Mouse (Mus musculus): Measurements from ENCODE around the gene Setdb1.
A peak's percentile ranks its signal among the peaks of the same experiment; 100 is the strongest.
"Not testable (repeated sequence)": the region's sequence is repeated elsewhere in the genome, so short reads cannot be mapped to it uniquely, and the experiment has no call there.

The Setdb1 gene

GRCm38 (mm10) chr3:95356701-95357449, at the start of gene Setdb1:
Gene Setdb1 (minus strand): TSS chr3:95357202.
- peak; percentile 93 for DNase-seq (ENCODE audit: low spot score in 2 of 2)

DNA sequence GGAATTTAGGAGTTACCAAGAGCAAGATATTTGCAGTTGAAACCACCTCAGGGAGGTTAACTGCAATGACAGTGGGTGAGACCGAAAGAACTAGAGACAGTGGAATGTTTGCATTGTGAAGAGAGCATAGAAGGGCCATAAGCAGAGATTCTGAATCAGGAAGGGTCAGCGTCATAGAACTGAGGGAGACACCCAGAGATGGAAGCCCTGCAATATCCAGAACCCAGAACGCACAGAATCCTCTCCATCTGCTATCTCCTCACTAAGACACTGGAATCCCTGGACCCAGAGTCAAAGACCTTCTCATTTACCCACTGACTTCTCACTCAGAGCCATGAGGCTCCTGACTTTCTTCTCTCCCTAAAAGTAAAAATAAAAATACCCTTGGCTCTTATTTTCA, 45.7 kb upstream of the Setdb1 start, which contains the start of gene 4930558C23Rik:
Gene 4930558C23Rik, minus strand, starts transcription at position 101 of the 400 bp plus-strand sequence.
- DNase-seq (ENCODE audit: low spot score in 2 of 2) = no peak

DNA sequence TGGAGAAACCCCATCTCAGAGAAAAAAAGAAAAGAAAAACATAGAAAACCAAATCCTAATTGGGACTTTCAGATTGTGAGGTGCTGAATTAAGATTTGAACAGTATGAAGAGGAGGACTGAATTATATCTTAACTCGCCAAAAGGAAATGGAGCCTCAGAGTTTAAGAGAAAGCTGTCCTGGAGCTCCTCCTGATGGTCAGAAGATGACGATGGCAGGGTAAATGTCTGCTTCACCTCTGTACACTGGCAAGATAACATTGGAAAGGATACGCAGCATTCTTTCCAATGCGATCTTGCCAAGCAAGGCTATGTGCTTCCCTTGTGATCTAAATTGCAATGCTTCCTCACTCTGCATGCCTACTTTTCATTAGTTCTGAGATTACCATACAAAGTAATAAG, 37.4 kb upstream of the Setdb1 start:
- peak in 1 of 2 experiments; percentile 16 for DNase-seq (ENCODE audit: low spot score in 2 of 2)

- DNase-seq (ENCODE audit: low spot score in 2 of 2) = no peak
Observed at GRCm38 (mm10) chr3:95385401-95386075, 28.5 kb upstream of the Setdb1 start.

GRCm38 (mm10) chr3:95373208-95373607, 16.2 kb upstream of the Setdb1 start:
- no peak for DNase-seq (ENCODE audit: low spot score in 2 of 2)

DNA sequence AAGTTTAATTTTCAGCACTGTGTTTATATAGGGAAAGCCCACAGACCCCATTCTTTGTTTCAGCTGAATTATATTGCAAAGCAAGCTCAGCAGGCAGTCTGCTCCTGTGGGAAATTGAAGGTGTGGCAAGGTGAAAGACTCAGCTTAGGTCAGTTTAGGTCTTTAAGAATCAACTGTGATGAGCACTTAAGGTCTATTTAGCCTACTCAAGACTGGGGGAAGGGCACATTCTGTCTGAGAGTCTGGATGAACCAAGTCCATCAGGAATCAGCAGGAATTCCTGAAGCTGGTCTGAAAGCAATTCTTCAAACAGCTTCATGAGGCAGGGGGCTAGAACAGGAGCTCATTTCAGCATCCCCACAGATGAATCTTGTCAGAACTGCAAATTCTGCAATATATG, 13.1 kb upstream of the Setdb1 start:
- no peak for DNase-seq (ENCODE audit: low spot score in 2 of 2)

GRCm38 (mm10) chr3:95360276-95360675, 3.3 kb upstream of the Setdb1 start:
- DNase-seq (ENCODE audit: low spot score in 2 of 2) = not testable (repeated sequence)

DNA sequence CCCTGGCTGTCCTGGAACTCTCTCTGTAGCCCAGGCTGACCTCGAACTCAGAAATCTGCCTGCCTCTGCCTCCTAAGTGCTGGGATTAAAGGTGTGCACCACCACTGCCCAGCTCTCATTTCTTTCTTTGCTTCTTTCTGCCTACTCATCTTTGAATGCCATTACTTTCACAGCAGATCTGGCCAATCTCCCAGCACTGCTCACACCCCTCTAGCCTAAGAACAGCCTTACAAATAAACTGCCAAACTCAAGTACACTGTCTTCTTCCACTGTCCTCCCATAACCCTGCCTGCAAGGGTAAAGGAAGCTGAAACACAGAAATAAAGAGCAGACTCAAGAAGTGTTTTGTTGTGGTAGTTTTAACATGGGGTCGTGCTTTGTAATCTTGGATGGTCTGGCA, 744 bp upstream of the Setdb1 start:
- DNase-seq (ENCODE audit: low spot score in 2 of 2) = no peak

- DNase-seq (ENCODE audit: low spot score in 2 of 2) = not testable (repeated sequence)
Observed at GRCm38 (mm10) chr3:95355911-95356544, 974 bp downstream of the Setdb1 start.

DNA sequence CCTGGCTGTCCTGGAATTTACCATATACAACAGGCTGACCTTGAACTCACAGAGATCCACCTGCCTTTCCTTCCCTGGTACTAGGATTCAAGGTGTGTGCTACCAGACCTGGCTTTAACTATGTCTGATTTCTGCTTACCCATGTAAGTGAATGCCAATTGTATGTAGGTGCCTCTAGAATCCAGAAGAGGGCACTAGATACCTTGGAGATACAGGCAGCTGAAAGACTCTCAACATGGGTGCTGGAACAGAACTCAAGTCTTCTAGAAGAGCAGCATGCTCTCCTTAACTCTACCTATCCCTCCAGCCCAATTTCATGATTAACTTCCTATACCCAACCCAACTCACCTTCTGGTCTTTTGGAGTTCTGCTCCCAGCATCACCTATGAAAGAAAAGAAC, 7.5 kb downstream of the Setdb1 start:
- no peak for DNase-seq (ENCODE audit: low spot score in 2 of 2)

GRCm38 (mm10) chr3:95348343-95348742, 8.7 kb downstream of the Setdb1 start:
- not testable (repeated sequence) for DNase-seq (ENCODE audit: low spot score in 2 of 2)

GRCm38 (mm10) chr3:95346454-95346853, 10.5 kb downstream of the Setdb1 start:
- DNase-seq (ENCODE audit: low spot score in 2 of 2) = no peak

DNA sequence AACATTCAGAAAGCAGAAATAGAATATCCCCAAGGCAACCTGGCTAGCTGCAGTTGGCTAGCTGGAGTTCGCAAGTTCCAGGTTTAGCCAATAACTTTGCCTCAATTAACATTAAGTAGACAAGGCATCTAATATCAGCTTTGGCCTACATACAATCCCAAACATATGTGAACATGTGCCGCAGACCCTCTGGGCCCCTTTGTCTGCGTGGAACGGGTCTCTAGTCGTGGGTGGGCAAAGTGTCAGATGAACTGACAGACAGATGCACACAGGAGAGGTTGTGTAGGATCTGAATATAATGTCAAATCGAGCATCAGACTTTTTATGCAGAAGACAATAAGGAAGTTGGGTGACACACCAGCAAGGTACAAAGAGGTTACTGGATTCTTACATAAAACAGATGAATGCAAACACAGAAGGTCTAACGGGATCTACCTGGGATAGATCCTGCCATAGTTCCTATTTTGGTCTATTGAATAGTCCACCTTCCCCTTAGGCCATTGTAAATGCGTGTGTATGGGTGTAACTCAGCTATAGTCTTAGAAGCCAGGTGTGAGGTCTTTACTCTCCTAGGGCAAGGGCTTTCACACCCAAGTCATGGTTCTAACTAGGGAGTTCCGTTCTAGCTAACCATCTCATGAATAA, 13.5 kb downstream of the Setdb1 start:
- DNase-seq (ENCODE audit: low spot score in 2 of 2) = not testable (repeated sequence)

- no peak for DNase-seq (ENCODE audit: low spot score in 2 of 2)
Observed at GRCm38 (mm10) chr3:95338251-95338650, 18.8 kb downstream of the Setdb1 start.

- DNase-seq (ENCODE audit: low spot score in 2 of 2) = no peak
Observed at GRCm38 (mm10) chr3:95337345-95337744, 19.7 kb downstream of the Setdb1 start.

DNA sequence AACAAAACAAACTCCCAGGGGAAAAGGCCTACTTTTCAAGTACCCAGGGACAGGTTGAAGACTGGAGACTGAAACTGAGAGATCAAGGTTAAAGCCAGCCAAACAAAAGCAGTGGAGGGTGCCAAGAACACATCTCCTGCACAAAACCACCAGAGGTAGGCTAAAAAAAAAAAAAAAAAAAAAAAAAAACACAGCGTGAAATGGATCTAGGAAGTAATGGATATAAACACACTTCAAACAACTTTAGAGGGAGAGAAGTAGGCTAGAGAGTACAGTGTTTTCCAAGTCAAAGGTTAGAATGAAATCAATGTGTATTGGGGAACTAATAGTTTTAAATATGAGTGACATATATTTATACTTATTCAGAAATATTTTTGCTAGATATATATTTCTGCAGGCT, 25.5 kb downstream of the Setdb1 start:
- DNase-seq (ENCODE audit: low spot score in 2 of 2) = no peak

DNA sequence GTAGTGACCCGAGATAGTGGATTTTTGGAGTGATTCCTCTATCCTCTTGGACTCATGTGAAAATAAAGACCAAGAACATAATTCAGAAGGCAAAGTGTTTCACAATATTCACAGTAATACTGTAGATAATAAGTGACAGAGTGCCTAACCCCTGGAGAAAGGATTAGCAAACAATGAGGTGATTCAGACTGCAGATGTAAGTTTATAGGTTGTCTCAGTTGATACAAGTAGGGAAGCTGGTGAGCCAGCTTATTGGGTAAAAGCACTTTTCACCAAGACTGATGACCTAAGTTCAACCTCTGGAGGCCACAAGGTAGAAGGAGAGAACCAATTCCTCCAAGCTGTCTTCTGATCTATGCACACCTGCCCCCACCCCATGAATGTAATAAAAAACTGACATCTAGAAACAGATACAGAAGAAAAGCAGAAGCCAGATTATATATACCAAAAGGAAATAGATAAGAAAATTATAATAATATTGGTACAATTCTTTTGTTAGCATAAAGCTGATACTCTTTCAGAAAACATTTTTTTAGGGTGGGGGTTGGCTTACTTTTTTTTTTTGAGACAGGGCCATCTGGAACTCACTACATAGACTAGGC, 28.1 kb downstream of the Setdb1 start:
- DNase-seq (ENCODE audit: low spot score in 2 of 2) = no peak

- DNase-seq (ENCODE audit: low spot score in 2 of 2) = no peak
Observed at GRCm38 (mm10) chr3:95324454-95325144, 32.4 kb downstream of the Setdb1 start.

- DNase-seq (ENCODE audit: low spot score in 2 of 2) = no peak
Observed at GRCm38 (mm10) chr3:95323429-95323828, 33.6 kb downstream of the Setdb1 start.

DNA sequence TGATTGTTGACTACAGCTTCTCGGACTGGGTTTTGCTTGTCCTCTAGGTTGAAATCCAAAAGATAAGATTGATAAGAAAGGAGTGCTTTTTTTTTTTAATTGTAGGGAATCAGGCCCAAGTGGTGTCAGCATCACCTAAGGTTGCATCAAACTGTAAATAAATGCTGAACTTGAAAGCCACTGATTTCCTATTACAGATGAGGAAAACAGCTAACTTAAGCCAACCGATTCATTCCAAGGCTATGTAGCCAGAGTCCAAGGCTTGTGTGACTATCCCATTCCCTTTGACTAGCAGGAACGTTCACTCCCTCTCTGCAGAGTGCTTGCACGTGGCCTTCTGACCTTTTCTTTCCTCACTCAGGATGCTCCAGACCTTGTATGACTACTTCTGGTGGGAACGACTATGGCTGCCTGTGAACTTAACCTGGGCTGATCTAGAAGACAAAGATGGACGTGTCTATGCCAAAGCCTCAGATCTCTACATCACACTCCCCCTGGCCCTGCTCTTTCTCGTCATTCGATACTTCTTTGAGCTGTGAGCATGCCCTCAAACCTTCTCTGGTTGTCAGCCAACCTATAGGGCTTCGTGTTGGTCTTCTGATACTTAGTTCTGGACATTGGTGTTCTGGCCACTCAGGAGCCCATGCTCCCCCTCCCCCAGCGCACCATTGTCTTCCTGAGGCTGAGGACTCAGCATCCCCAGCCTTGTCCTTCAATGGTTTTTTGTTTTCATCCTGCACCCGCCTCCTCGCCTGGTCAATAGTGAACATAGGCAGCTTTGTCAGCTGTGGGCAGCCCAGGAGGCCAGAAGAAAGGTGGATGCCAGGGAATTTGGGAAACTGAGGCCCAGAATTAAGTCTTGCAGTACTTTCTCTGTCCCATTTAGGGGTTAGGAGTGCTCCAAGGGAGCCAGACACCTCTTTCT, 37.0 kb downstream of the Setdb1 start:
- no peak for DNase-seq (ENCODE audit: low spot score in 2 of 2)
